ENCODE assay signal across 21 mouse cellular contexts in genomic region chr13:60262449-60263028, GRCm38 (mm10).
DNase-seq lines count a peak whose midpoint lies in the region; ATAC-seq and TF ChIP-seq lines count a peak whose summit lies in the region.
"Had no signal": no experiment of that assay in that cellular context is flagged by ENCODE, and none has a peak within 500 bp of the region (broad histone marks: within the 10 kb centered on the region; RNA-seq: fewer than 3 reads in every experiment).

No protein-coding gene starts in this region.

- no peaks in the 10 kb centered on the region for H3K36me3 ChIP-seq in heart, postnatal 0 days (replicated peaks; ENCODE audit: control insufficient read depth, insufficient read depth, low read length)
- no peaks in the 10 kb centered on the region for H3K36me3 ChIP-seq in limb, embryonic 12.5 days
- H3K36me3 ChIP-seq in limb, embryonic 10.5 days: no peaks in the 10 kb centered on the region
- H3K36me3 ChIP-seq in embryonic facial prominence, embryonic 15.5 days: no peaks in the 10 kb centered on the region
- H3K36me3 ChIP-seq: embryonic facial prominence, embryonic 13.5 days; forebrain, embryonic 12.5 days; liver, embryonic 12.5 days; midbrain, embryonic 13.5 days had no signal

- WGBS in heart, postnatal 0 days: 67% methylated on average over 11 of the region's 11 CpGs
- 82% methylated on average over 11 of the region's 11 CpGs for WGBS in limb, embryonic 12.5 days
- WGBS in limb, embryonic 10.5 days: 88% methylated on average over 11 of the region's 11 CpGs
- WGBS in embryonic facial prominence, embryonic 15.5 days: 59% methylated on average over 11 of the region's 11 CpGs

- no peak overlapping the region for H3K27ac ChIP-seq in heart, postnatal 0 days (ENCODE audit: low read depth)
- peak overlapping the region; percentile 56; the same call in 1 of the 2 replicates for H3K27ac ChIP-seq in limb, embryonic 12.5 days
- H3K27ac ChIP-seq in limb, embryonic 10.5 days: no peak overlapping the region
- peak overlapping the region; percentile 48; the same call in 1 of the 2 replicates for H3K27ac ChIP-seq in embryonic facial prominence, embryonic 15.5 days (replicated peaks)
- H3K27ac ChIP-seq: embryonic facial prominence, embryonic 13.5 days; forebrain, embryonic 12.5 days; hindbrain, postnatal 0 days; layer of hippocampus, adult 2 months; left cerebral cortex, adult 2 months; liver, embryonic 12.5 days; midbrain, embryonic 13.5 days had no signal

- no peak overlapping the region for H3K4me3 ChIP-seq in heart, postnatal 0 days (ENCODE audit: low read depth, low read length)
- H3K4me3 ChIP-seq in limb, embryonic 12.5 days (replicated peaks): no peak overlapping the region
- no peak overlapping the region for H3K4me3 ChIP-seq in limb, embryonic 10.5 days
- H3K4me3 ChIP-seq in embryonic facial prominence, embryonic 15.5 days (replicated peaks): no peak overlapping the region
- H3K4me3 ChIP-seq: embryonic facial prominence, embryonic 13.5 days; forebrain, embryonic 12.5 days; layer of hippocampus, adult 2 months; left cerebral cortex, adult 2 months; liver, embryonic 12.5 days; midbrain, embryonic 13.5 days; myocyte had no signal

- no peak for DNase-seq in heart, postnatal 0 days (ENCODE audit: low spot score)
- no peak for DNase-seq in heart, postnatal 14 days
- DNase-seq in limb, embryonic 10.5 days (ENCODE audit: low spot score): no peak
- DNase-seq in lung, postnatal 14 days: peak; percentile 9
- DNase-seq in T-cell, adult 2 months (ENCODE audit: low spot score): no peak
- DNase-seq: B cell, adult 2 months; cerebellum, adult 18-20 months; right cerebral cortex, adult 18-20 months; spleen, adult 18-20 months; thymus, postnatal 36 days had no signal

- TF ChIP-seq EP300 in heart, postnatal 0 days (IDR thresholded peaks at IDR 0.05; ENCODE audit: low read depth): no peak

- no peak overlapping the region for H3K4me2 ChIP-seq in heart, postnatal 0 days (ENCODE audit: low read depth, low read length)
- H3K4me2 ChIP-seq in limb, embryonic 12.5 days: no peak overlapping the region
- H3K4me2 ChIP-seq in embryonic facial prominence, embryonic 15.5 days (replicated peaks): no peak overlapping the region
- H3K4me2 ChIP-seq: embryonic facial prominence, embryonic 13.5 days; forebrain, embryonic 12.5 days; liver, embryonic 12.5 days; midbrain, embryonic 13.5 days had no signal

- no peak for TF ChIP-seq CTCF in heart, postnatal 0 days (IDR thresholded peaks at IDR 0.05; ENCODE audit: low read depth)

- peak; percentile 27 for ATAC-seq in heart, postnatal 0 days (ENCODE audit: insufficient read depth, low read depth)
- no peak for ATAC-seq in limb, embryonic 12.5 days (ENCODE audit: insufficient number of reproducible peaks, insufficient read depth, low FRiP score, low TSS enrichment, low read depth)
- no peak for ATAC-seq in embryonic facial prominence, embryonic 15.5 days (ENCODE audit: insufficient number of reproducible peaks, low FRiP score, low TSS enrichment, low read depth)
- no peak for ATAC-seq in erythroblast, adult 5-6 weeks (replicated peaks; ENCODE audit: low FRiP score, poor library complexity, severe bottlenecking)
- ATAC-seq: hindbrain, postnatal 0 days; liver, embryonic 12.5 days; midbrain, embryonic 13.5 days had no signal

- H3K4me1 ChIP-seq in heart, postnatal 0 days (ENCODE audit: control insufficient read depth, insufficient read depth): peaks cover 3% of the 10 kb centered on the region; the same call in 1 of the 2 replicates
- H3K4me1 ChIP-seq in limb, embryonic 12.5 days (replicated peaks): peaks cover 31% of the 10 kb centered on the region
- peaks cover 28% of the 10 kb centered on the region for H3K4me1 ChIP-seq in limb, embryonic 10.5 days
- peaks cover 12% of the 10 kb centered on the region for H3K4me1 ChIP-seq in embryonic facial prominence, embryonic 15.5 days
- H3K4me1 ChIP-seq: forebrain, embryonic 12.5 days; liver, embryonic 12.5 days; midbrain, embryonic 13.5 days had no signal

- 0 out of 2 replicates have a peak, but pooled peaks cover 4% of the 10 kb centered on the region for H3K9me3 ChIP-seq in heart, postnatal 0 days (replicated peaks; ENCODE audit: control insufficient read depth, low read length)
- H3K9me3 ChIP-seq in limb, embryonic 12.5 days: peaks cover 7% of the 10 kb centered on the region
- H3K9me3 ChIP-seq in limb, embryonic 10.5 days (replicated peaks): 0 out of 2 replicates have a peak, but pooled peaks cover 2% of the 10 kb centered on the region
- H3K9me3 ChIP-seq in embryonic facial prominence, embryonic 15.5 days (replicated peaks): no peaks in the 10 kb centered on the region
- H3K9me3 ChIP-seq: embryonic facial prominence, embryonic 13.5 days; forebrain, embryonic 12.5 days; liver, embryonic 12.5 days; midbrain, embryonic 13.5 days had no signal

- no peaks in the 10 kb centered on the region for H3K27me3 ChIP-seq in heart, postnatal 0 days (ENCODE audit: control insufficient read depth, insufficient read depth, low read length)
- H3K27me3 ChIP-seq in limb, embryonic 12.5 days: no peaks in the 10 kb centered on the region
- no peaks in the 10 kb centered on the region for H3K27me3 ChIP-seq in limb, embryonic 10.5 days (ENCODE audit: low read depth, poor library complexity, severe bottlenecking)
- H3K27me3 ChIP-seq in embryonic facial prominence, embryonic 15.5 days: no peaks in the 10 kb centered on the region
- H3K27me3 ChIP-seq: embryonic facial prominence, embryonic 13.5 days; forebrain, embryonic 12.5 days; liver, embryonic 12.5 days; midbrain, embryonic 13.5 days had no signal

- intact Hi-C loops in heart, postnatal 14 days (cut with DNase I): no loop called here

- H3K9ac ChIP-seq in heart, postnatal 0 days (replicated peaks; ENCODE audit: low read depth, low read length): no peak overlapping the region
- no peak overlapping the region for H3K9ac ChIP-seq in limb, embryonic 12.5 days (replicated peaks)
- H3K9ac ChIP-seq in embryonic facial prominence, embryonic 15.5 days: no peak overlapping the region
- H3K9ac ChIP-seq: embryonic facial prominence, embryonic 13.5 days; forebrain, embryonic 12.5 days; liver, embryonic 12.5 days; midbrain, embryonic 13.5 days had no signal

Comparison
In these comparisons a context has a peak if more than half of its experiments do, and no peak if none do; other contexts are left out.
1. H3K27ac ChIP-seq: peak in limb, embryonic 12.5 days (single experiment) and embryonic facial prominence, embryonic 15.5 days (single experiment); none in heart, postnatal 0 days (single experiment) and limb, embryonic 10.5 days (single experiment).